Mouse (Mus musculus) lung, embryonic 15.5 days (tissue): Measurements from ENCODE around the gene Rnf157. TPM values are rescaled to one million over a fixed set of nuclear protein-coding genes. Genes with fewer than 3 reads are reported as not detected.
A peak's percentile ranks its signal among the peaks of the same experiment; 100 is the strongest.

Source experiments
- ATAC-seq: fragments of 200-750 bp; cut with Nextera tagmentation; 2 replicates; pipeline ENCODE4 v1.8.0; 2017; ENCODE audit warnings: moderate number of reproducible peaks, borderline replicate concordance; ENCODE audit not compliant: low FRiP score, low TSS enrichment; ENCODE audit errors: extremely low read depth
- H3K27ac ChIP-seq: fragments of 300-500 bp; sonication (generic); 2 replicates; pipeline ENCODE4 v1.5.1; 2015; ENCODE audit warnings: moderate library complexity, mild to moderate bottlenecking, inconsistent platforms
- H3K27me3 ChIP-seq: fragments of 300-500 bp; sonication (generic); 2 replicates; pipeline ENCODE4 v1.6.1; 2015; ENCODE audit warnings: inconsistent platforms
- H3K36me3 ChIP-seq: fragments of 300-500 bp; sonication (generic); 2 replicates; pipeline ENCODE4 v1.6.1; 2015; ENCODE audit warnings: inconsistent platforms
- H3K4me1 ChIP-seq: fragments of 300-500 bp; sonication (generic); 2 replicates; pipeline ENCODE4 v1.6.1; 2015; ENCODE audit warnings: inconsistent platforms
- H3K4me2 ChIP-seq: fragments of 300-500 bp; sonication (generic); 2 replicates; pipeline ENCODE4 v1.6.1; 2015; ENCODE audit warnings: inconsistent platforms, mild to moderate bottlenecking, moderate library complexity
- H3K4me3 ChIP-seq: fragments of 300-500 bp; sonication (generic); 2 replicates; pipeline ENCODE4 v1.5.1; 2015; ENCODE audit warnings: mild to moderate bottlenecking, inconsistent platforms
- H3K9ac ChIP-seq: fragments of 300-500 bp; sonication (generic); 2 replicates; pipeline ENCODE4 v1.6.1; 2015; ENCODE audit warnings: inconsistent platforms
- H3K9me3 ChIP-seq: fragments of 300-500 bp; sonication (generic); 2 replicates; pipeline ENCODE4 v1.6.1; 2016; ENCODE audit warnings: inconsistent platforms
- WGBS: fragments of 180-500 bp; shearing (Covaris S2); methylation state at CpG from one replicate; pipeline ENCODE4 v1.1.7; 2015; 5-methylcytosine and 5-hydroxymethylcytosine counted together
- polyA plus RNA-seq: library from polyadenylated mRNA; unstranded; fragments of >200 nt; fragmentation: Nextera tagmentation; extraction: Ambion mirVana; gene quantifications from 2 replicates; pipeline ENCODE4 v1.2.1, GENCODE M21; 2015

The Rnf157 gene
- polyA plus RNA-seq, 1 experiment from 2014 or later, result 11.4 TPM

DNA sequence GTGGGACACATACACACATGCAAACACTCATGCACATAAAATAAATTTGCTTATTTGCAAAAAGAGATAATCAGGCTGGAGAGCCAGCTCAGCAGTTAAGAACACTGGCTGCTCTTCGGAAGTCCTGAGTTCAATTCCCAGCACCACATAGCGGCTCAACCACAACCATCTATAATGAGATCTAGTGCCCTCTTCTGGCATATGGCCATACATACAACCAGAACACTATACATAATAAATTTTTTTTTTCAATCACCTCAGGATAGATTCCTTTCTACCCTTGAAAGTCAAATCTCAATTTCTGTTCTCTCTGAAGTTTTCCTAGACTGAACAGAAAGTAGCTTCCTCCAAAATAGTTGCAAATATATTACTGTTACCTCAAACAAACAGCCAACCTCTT, 107.4 kb downstream of the Rnf157 start:
- H3K4me1 ChIP-seq, result peaks cover 17% of the 10 kb centered on the region

DNA sequence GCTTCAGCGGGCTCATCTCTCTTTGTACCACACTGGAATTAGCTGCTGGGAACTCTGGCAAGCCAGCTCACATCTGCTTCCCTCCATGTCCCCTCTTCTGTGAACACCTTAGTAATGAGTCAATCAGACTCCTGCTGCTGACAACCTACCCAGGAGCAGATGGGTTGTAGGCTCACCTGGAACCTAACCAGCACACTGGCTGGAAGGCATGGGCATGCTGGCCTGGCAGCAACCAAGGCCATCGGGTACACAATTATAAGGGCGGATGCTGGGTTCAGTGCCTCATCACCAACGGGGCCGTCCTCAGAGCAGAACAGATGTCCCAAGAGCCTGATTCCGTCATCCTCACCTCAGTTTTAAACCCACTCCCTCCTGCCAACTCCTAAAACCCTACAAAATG, 114.2 kb downstream of the Rnf157 start:
- H3K9ac ChIP-seq, result no peak overlapping the region
- no peak overlapping the region for H3K4me3 ChIP-seq
- no peak for ATAC-seq
- H3K4me2 ChIP-seq, result no peak overlapping the region
- no peaks in the 10 kb centered on the region for H3K27me3 ChIP-seq
- H3K4me1 ChIP-seq, result no peaks in the 10 kb centered on the region
- H3K27ac ChIP-seq, result no peak overlapping the region
- no peaks in the 10 kb centered on the region for H3K9me3 ChIP-seq
- WGBS, result 85% methylated on average over 6 of the region's 6 CpGs
- peaks cover 57% of the 10 kb centered on the region for H3K36me3 ChIP-seq

More for the DNA sequence above, 107.4 kb downstream of the Rnf157 start:
- Histone ChIP-seq H3K27ac (no peak overlapping the region), H3K4me2 (peak overlapping the region; percentile 84), H3K9ac (no peak overlapping the region), H3K27me3 (no peaks in the 10 kb centered on the region), H3K36me3 (peaks cover 45% of the 10 kb centered on the region), H3K4me3 (peak overlapping the region; percentile 78), H3K9me3 (no peaks in the 10 kb centered on the region)
- 96% methylated on average over 2 of the region's 2 CpGs for WGBS
- ATAC-seq, result no peak

DNA sequence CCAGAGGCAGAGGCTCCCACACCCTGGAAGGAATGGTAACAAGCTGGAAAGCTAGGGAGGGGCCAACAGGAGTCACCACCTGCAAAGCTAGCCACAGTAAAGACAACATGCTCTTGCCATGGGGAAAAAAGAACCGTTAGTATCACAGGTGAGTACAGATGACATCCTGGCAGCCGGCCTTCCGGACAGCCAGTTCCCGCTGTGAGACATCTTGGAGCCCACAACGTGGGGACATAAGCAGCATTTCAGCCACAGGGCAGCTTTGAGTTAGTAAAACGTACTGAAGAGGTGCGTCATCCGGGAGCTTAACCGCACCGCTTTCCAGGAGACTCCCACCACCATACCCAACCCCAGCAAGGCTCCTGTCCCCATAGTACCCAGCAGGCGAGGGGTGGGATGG, 114.6 kb downstream of the Rnf157 start:
- Histone ChIP-seq H3K27ac (no peak overlapping the region), H3K9ac (no peak overlapping the region), H3K4me1 (no peaks in the 10 kb centered on the region), H3K4me2 (no peak overlapping the region), H3K9me3 (no peaks in the 10 kb centered on the region), H3K36me3 (peaks cover 53% of the 10 kb centered on the region), H3K27me3 (no peaks in the 10 kb centered on the region), H3K4me3 (no peak overlapping the region)
- ATAC-seq, result no peak
- WGBS, result 86% methylated on average over 11 of the region's 11 CpGs

DNA sequence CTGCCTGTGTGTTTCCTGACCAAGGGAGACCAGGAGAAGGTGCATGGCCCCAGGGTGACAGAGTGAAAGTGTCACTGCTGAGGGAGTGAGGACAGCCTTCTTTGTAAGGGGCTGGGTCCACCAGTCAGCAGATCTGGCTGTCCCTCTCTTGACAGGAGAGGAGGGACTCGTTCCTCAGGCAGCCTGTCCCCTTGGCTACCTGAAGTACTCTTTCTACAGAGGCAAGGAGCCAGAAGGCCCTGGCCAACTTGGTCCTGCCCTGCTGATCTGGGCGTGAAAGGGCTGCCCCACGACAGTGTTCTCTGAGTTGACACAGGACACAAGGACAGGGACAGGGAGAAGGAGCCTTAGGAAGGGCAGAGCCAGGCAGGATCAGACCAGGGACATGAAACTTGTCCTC, 115.8 kb downstream of the Rnf157 start:
- WGBS, result 51% methylated on average over 3 of the region's 3 CpGs
- peaks cover 47% of the 10 kb centered on the region for H3K36me3 ChIP-seq
- no peak overlapping the region for H3K4me3 ChIP-seq
- H3K4me1 ChIP-seq, result no peaks in the 10 kb centered on the region
- H3K27ac ChIP-seq, result no peak overlapping the region
- H3K4me2 ChIP-seq, result no peak overlapping the region
- no peak for ATAC-seq
- H3K27me3 ChIP-seq, result no peaks in the 10 kb centered on the region
- no peak overlapping the region for H3K9ac ChIP-seq
- no peaks in the 10 kb centered on the region for H3K9me3 ChIP-seq

DNA sequence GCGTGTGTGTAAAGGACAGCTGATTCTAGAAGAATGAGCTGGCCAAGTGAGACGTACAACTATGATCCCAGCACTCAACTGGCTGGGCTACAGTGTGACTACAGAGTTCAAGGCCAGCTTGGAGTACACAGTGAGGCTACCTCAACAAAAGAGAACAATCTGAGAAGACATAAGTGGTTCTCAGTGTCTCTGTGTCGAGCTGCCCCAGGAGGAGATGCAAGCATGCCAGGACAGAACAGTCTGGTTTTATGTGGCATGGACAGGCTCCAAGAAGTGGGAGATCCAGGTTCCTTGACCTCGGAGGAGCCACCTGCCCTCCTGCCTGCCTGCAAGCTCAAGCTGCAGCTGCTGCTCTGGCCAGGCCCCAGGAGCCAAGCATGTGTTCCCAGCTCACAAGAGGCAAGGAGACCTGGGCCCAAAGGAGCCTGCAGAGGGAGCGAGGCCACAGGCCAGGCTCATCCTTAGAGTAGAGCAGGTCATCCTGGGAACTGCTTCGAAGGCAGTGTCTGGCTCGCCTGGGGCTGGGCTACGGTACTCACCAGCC, 116.6 kb downstream of the Rnf157 start:
- no peaks in the 10 kb centered on the region for H3K4me1 ChIP-seq
- WGBS, result 75% methylated on average over 8 of the region's 8 CpGs
- peaks cover 48% of the 10 kb centered on the region for H3K36me3 ChIP-seq
- no peaks in the 10 kb centered on the region for H3K27me3 ChIP-seq
- H3K9ac ChIP-seq, result no peak overlapping the region
- H3K27ac ChIP-seq, result no peak overlapping the region
- no peak for ATAC-seq
- no peak overlapping the region for H3K4me2 ChIP-seq
- H3K9me3 ChIP-seq, result no peaks in the 10 kb centered on the region
- H3K4me3 ChIP-seq, result no peak overlapping the region

DNA sequence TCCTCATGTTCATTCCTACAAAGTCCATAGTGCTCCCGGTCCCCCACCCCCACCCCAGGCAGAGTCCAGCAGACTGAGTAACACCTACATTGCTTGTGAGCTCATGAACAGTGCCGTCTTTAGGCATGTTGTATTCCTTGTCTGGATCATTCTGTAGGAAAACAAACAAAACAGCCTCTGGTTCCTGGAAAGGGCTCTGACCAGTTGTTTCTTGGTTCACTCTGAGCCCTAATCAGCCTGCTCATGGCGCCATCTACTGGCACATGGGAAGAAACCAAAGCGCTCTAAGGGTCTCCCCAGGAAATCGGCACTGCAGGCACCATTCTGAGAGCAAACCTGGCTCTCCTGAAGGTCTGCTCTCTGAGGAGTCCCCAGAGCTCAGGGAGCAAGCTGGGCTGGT, 118.5 kb downstream of the Rnf157 start:
- Histone ChIP-seq H3K36me3 (peaks cover 41% of the 10 kb centered on the region), H3K27me3 (no peaks in the 10 kb centered on the region), H3K4me2 (no peak overlapping the region), H3K9me3 (no peaks in the 10 kb centered on the region), H3K4me3 (no peak overlapping the region), H3K27ac (no peak overlapping the region), H3K4me1 (peaks cover 7% of the 10 kb centered on the region), H3K9ac (no peak overlapping the region)
- peak; percentile 35; the same call in 1 of the 2 replicates for ATAC-seq
- 27% methylated on average over 5 of the region's 5 CpGs for WGBS

DNA sequence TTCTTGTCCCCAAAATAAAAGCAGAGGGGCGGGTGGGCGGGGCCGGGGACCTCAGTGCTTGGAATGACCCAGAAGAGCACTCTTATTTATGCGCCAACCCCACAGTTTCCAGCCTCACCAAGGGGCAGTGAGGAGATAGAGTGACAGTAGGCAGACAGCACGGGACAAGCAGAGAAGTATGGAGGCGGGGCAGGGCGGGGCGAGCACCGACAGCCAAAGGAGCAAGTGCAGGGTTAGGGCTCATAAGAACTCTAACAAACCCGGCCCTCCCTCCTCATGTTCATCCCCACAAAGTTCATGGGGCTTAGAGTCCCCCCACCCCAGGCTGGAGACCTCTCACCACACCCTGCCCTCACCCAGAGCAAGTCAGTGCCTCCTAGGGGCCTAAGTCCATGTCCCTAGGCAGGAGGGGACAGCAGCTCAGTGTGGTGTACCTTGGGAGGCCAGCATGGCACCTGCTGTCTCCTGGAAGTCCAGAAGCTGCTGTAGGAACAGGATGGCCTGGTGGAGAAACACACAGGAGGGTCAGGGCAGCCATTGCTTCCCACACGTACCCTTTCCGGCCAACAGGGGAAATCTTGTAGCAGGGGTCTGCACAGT, 119.2 kb downstream of the Rnf157 start:
- Histone ChIP-seq H3K27ac (no peak overlapping the region), H3K4me1 (peaks cover 7% of the 10 kb centered on the region), H3K4me2 (no peak overlapping the region), H3K27me3 (no peaks in the 10 kb centered on the region), H3K9me3 (no peaks in the 10 kb centered on the region), H3K9ac (no peak overlapping the region), H3K36me3 (peaks cover 44% of the 10 kb centered on the region), H3K4me3 (no peak overlapping the region)
- whole genome bisulfite sequencing, result 79% methylated on average over 12 of the region's 12 CpGs
- ATAC-seq, result no peak

DNA sequence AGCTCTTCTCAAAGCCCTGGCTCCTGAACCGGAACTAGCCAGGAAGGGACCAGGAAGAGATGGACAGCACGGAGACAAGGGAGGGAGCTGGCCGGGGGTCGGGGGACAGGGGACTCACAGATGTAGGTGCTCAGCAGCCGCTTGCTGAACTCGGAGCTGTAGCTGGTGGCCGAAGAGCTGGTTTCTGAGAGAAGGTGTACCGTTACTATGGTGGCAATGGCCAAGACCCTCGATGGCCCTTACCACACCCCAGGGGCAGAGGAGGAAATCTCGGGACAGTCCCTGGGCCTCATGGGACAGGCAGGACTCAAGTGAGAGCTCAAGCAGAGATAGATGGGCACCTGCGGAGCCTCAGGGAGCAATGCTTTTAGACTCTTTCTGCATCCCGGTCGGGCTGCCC, 120.4 kb downstream of the Rnf157 start:
- Histone ChIP-seq H3K27ac (no peak overlapping the region), H3K4me3 (no peak overlapping the region), H3K36me3 (peaks cover 49% of the 10 kb centered on the region), H3K27me3 (no peaks in the 10 kb centered on the region), H3K9me3 (no peaks in the 10 kb centered on the region), H3K4me1 (peaks cover 7% of the 10 kb centered on the region), H3K9ac (no peak overlapping the region), H3K4me2 (no peak overlapping the region)
- WGBS, result 90% methylated on average over 13 of the region's 13 CpGs
- ATAC-seq, result no peak

DNA sequence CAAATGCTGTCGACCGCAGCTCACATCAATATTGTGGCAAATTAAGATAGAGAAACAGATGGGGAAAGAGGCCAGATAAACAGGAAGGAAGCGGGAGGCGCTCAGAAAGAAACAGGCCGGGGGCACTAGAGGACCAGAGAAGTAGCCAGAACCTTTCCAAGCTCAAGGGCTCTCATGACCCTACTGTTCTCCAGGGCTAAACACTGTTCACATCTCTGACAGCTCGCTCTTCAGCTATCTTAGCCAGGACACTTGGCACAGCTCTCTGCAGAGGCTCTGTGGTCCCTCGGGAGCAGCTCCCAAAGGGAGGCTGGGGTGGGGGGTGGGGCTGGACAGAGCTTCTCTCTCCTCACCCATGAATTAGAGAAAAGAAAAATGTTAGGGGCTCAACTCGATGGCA, 122.3 kb downstream of the Rnf157 start:
- Histone ChIP-seq H3K9ac (no peak overlapping the region), H3K4me3 (no peak overlapping the region), H3K4me2 (no peak overlapping the region), H3K27me3 (peaks cover under 1% of the 10 kb centered on the region; the same call in 1 of the 2 replicates), H3K9me3 (no peaks in the 10 kb centered on the region), H3K36me3 (peaks cover 47% of the 10 kb centered on the region), H3K27ac (peak overlapping the region; percentile 22; the same call in 1 of the 2 replicates), H3K4me1 (peaks cover 11% of the 10 kb centered on the region)
- WGBS, result 50% methylated on average over 8 of the region's 8 CpGs
- no peak for ATAC-seq

DNA sequence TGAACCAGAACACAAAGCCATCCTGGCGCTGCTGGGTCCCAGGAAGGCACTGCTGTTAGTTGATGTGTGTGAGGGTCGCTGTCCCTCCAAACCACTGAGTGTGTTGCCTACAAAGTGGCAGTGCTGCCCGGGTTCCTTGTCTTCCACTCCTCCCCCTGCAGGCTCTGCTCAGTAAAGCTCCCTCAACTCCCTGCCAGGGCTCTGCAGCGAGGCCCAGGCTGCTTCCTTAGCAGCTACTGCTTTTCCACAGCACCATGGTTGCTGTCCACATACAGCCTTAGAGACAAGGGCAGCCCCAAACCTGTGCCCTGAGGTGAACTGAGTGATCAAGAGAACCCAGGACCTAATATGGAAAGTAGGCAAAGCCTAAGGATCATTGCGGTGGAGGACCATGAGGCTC, 125.5 kb downstream of the Rnf157 start:
- ATAC-seq, result no peak
- no peaks in the 10 kb centered on the region for H3K9me3 ChIP-seq
- peaks cover 33% of the 10 kb centered on the region for H3K27me3 ChIP-seq
- no peak overlapping the region for H3K27ac ChIP-seq
- H3K9ac ChIP-seq, result no peak overlapping the region
- 79% methylated on average over 5 of the region's 5 CpGs for whole genome bisulfite sequencing
- peaks cover 19% of the 10 kb centered on the region for H3K4me1 ChIP-seq
- no peak overlapping the region for H3K4me2 ChIP-seq
- H3K4me3 ChIP-seq, result no peak overlapping the region
- H3K36me3 ChIP-seq, result peaks cover 36% of the 10 kb centered on the region
